Mouse (Mus musculus): ENCODE measurements at regions not wholly inside any gene's neighbourhood (a gene's known extent, or its start where the extent isn't known, plus 50 kb on each side); places are given as distances from the start of the nearest gene placed in this dataset.

DNA sequence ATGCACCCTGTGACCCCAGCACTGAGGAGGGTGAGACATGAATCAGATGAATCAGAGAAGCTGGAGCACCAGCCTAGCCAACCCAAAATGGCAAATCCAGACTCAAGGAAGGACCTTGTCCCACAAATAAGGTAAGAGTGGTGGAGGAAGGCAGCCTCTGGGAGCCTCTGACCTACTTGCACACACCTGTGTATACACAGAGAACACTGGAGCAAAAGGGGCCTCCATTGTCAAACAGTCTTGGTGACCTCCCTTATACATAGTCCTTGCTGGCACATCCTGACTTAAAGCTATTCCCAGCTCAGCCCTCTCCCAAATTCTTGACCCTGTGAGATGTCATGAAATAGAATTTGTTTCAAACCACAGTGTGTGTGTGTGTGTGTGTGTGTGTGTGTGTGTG lies 57.1 kb downstream of the Inhbb start:
- no peak for DNase-seq

DNA sequence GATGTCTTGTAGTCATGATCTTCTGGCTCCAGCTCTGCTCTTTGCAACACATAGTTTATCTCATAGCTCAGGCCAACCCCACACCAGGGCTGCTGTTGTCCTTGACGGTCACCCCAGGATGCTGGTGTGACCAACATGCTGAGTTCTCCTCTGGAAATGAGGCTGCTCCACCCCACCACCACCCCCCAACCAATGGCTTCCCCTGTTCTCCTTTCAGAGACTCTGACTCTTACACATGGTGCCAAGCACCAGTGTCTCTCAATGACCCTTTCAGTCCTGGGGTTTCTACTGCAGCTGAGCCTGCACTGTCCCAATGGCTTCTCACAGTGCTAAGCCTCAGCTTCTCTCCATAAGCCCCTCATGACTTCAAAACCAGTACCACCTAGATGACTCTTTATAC lies 64.0 kb downstream of the Inhbb start:
- no peak for DNase-seq

DNA sequence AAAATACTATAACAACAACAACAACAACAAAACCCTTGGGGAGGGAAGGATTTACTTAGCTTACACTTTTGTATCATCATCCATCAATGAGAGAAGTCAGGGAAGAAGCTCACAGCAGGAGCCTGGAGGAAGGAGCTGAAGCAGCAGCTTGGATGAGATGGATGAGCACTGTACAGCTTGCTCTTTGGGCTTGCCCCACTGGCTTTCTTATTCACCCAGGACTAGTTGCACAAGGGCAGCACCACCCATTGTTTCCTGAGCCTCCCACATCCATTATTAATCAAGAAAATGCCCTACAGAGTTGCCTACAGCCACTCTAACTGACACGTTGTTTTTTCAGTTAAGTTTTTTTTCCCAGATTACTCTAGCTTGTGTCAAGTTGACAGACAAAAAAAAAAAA lies 65.1 kb downstream of the Inhbb start:
- no peak for DNase-seq

DNA sequence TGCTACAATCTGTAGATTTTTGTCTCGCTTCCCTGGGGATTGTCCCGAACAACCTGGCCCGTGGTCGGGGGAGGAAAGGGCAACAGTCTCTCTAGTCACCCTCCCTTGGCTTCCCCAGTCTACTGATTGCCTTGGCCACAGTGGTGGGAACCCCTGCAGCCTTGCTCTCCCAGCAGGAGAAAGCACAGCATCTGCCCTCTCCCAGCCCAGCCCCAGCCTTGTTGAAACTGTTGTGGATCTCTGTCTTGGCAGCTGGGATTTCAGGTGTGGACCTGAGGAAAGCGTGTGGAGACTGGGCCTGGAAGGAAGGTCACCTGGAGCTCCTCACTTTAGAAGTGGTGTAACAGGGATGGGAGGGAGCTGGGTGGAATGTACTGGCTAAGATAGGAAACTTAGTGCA lies 66.6 kb downstream of the Inhbb start:
- DNase-seq = no peak

DNA sequence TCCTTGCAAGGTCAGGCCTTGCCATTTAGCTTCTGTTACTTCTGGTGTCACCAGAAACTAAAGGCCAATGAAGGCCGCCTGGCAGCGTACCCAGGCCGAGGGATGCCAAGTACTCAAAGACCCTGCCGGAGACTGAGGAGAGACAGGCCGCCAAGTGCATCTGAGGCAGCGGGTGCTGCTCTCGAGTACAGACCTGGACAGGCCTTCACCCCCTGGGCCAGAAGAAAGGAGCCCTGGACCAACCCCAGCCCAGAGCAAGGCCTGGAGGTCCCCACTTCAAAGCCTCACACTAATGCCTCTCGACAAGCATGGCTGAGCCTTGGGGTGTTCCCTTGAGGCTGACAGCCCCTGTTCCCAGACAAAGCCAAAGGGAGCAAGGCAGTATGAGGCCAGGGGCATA lies 70.5 kb downstream of the Inhbb start:
- DNase-seq = no peak

DNA sequence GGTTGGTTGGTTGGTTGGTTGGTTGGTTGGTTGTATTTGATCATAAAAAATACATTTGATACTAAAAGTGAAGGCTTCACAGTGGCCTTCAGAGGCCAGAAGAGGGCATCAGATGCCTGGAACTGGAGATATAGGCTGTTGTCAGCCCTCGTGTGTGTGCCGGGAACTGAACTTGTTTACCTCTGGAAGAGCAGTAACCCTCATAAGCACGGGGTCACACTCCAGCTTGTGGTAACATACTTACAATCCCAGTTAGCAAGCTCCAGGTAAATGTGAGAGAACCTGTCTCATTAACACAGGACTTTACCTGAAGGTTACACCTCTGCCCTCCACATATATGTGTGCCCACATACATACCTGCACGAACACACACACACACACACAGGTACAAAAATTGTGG lies 71.2 kb downstream of the Inhbb start:
- DNase-seq = no peak

DNA sequence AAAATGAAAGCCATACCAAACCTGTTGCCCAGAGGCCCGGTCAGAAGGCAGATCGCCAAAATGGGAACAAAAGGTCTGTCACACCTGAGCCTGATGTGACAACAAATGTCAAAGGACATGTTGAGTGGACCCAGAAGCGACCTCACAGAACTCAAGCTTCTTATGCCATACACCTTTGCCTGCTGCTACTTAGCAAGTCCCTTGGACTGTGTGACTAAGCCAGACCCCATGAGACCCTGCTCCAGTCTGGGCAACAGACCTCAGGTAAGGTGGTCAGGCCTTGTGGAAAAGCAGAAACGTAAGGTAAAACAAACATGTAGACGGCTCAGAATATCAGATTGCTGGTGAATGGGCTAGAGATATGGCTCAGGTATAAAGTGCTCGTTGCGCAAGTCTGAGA lies 71.8 kb downstream of the Inhbb start:
- no peak for DNase-seq

DNA sequence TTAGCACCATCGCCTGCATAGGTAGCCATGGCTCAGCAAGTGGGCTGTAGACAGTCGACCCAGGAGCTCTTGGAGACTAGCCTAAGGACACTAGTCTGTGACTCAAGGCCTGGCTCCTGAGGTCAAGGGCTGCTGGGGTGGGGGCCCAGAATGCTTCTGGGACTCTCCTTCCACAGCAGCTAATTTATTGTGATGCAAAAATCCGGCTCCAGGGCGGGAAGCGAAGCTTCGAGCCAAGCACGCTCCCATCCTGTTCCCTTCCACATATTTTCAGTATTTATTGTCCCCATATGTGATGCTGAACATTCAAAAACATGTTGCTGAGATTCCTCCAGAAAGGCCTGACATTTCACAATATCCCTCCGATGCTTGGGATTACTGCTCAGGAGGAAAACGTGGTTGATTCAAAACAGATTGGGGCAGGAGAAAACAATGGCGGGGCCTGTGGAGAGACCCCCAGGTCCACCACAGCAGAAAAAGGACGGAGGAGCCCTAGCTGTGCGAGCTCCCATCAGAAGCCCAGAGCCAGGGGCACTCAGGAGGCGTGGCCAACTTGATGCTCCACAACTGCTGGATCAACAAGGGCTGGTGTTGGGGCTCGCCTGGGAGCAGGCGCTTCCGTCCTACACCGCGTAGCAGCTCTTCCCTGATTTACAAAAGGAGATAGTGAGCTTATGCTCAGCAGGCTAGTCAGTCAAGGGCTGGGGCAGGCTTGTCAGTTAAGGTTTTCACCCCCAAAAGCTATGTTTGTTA lies 73.4 kb downstream of the Inhbb start:
- no peak for DNase-seq

DNA sequence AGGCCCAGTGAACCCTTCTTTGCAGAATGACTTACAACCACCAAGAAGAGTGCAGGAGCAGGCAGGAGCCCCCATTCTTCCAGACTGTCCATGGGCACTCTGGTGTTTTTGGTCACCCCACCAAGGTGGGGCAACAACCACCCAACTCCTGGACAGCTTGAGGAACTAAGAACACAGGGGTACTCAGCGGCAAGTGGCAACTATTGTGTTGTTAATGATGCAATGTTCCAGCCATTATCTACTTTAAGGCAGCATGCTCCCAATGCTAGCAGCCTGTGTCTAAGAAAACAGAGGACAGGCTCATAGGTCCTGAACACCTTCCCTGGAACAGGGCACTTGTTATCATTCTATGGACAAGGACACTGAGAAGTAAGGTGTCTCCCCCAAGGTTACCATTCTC lies 74.3 kb downstream of the Inhbb start:
- no peak for DNase-seq

DNA sequence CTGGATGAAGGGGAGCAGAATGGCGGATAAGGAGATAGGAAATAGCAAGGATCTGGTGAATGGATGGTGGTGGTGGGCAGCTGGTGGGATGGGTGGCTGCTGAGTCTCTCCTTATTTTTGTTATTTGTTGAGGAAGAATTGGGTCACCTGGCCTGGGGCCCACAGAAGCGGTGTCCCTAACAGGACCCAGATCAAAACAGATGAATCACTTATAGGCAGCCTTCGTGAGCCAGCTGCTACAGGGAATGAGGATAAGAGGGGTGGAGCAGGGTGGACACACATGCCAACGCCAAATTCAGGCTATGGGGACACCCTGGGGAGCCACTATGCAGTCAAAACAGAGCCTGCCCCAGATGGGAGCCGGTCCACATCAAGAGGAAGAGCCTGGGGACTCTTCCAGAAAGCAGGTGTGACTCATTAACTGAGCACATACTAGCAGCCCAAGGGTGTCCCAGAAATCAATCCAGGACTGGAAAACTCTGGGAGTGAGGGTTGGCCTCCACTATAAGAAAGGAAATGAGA lies 75.4 kb downstream of the Inhbb start:
- DNase-seq = no peak

DNA sequence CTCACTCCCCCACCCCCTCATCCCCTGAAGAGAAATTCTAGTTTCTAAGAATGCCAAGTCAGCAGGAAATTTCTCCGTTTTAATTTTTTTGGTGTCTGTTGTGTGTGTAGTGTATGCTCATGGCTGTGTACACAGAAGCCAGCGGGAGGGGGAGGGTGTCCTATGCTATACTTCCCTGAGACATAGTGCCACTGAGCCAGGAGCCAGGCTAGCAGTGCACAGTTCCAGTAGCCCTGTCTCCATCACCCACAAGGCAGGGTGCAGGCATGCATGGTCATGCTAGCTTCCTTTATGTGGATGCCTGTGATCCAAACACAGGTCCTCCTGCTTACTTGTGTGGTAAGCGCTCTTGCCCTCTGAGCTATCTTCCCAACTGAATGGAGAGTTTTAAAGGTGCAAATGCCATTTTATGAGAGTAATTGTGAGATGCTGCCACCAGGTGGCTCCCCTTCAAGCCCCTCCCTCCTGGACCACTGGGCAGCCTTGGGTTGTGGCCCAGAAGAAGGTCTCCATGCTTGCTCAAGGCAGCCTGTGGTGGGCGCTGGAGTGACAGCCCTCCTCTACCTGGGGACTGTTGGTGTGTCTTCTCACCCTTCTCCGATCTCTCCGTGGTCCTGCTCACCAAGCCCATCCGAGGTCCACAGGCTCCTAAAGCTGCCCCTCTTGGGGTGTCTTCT lies 76.8 kb downstream of the Inhbb start:
- no peak for DNase-seq

DNA sequence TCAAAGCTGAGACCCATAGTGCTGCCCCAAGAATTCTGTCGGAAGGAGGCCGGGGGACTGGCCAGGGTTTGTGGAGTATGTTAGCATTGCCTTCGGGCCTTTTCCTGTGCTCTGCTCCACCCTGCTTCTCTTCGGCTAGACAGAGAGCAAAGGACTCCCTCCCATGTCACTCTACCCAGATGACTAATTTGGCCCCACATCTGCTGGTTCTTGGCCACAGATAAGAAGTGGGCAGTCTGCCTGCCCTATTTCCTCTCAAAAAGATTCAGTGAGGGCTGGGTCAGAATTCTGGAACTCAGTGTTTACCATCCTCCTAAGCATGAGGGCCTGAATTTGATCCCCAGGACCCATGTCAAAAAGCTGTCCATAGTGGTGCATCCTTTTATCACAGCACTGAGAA lies 78.0 kb downstream of the Inhbb start:
- no peak for DNase-seq

DNA sequence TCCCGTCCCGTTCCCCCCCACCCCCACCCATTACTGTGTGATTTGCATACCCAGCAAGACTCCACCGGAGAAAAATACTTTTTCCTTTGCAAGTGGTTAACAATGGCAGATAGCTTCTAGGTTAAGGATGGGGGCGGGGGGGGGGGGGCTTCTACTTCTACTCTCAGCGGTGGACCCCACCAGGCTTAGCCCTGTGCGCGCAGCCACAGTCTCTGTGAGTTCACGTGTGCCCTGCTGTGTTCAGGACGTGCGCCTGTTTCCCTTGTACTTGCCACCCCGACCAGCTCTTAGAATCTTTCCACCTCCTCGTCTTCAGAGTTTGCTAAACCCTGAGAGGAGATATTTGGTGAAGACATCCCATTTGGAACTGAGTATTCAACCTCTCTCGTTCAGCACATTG lies 86.9 kb downstream of the Inhbb start:
- no peak for DNase-seq

DNA sequence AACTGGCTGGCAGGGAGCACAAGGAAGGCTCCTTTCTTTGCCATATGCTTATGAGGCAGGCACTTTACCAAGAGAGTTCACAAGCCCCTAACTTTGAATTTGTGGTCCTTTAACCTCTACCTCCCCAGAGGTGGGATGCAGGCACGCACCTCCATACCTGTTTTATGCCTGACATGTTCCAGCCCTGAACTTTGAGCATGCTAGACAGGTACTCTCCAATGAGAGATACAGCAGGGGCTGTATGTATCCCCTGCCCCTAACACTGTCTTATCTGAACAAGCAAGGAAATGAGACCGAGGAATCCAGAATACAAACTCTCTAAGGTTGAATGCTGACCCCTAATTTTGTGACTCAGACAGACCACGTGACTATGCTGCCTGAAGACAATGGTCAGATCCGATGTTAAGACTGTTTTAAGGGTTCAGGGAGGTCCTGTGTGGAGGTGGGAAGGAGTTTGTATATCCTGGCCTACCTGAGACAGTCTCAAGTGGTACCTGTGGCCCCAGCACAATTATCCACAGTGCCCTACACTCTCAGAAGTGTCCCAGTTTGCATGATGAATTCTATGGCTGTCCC lies 91.2 kb downstream of the Inhbb start:
- no peak for DNase-seq

DNA sequence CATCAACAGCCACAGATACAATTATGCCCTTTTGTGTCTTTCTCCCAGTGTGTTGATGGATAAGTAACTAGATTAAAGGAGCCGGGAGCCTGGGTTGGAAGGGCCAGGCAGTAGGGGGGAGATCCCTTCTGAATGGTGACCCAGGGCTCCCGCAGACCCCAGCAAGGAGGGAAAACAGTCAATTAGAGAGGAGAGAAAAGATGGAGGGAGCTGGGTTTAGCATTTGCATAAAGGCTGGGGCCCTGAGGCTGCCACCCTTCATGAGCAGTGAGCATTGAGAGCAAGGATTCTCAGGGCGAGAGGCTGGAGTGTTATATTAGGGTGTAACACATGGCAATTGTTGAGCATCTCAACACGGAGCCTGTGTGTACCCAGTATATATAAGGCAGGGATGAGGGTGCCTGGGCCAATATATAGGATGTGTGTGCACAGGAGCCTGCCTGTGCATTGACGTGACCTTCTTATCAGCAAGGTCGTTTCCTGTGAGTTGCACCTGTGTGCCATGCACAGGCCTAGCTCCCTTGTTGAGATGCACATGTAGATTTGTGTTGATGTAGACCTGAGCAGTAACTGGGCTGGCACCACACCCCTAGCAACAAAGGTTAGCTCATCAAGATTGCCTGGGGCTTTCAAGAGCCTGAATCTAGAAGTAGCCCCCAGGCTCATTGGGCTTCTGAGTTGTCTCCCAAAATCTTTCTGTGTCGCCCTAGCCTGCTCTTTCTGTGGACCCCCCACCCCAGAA lies 92.2 kb downstream of the Inhbb start:
- no peak for DNase-seq

DNA sequence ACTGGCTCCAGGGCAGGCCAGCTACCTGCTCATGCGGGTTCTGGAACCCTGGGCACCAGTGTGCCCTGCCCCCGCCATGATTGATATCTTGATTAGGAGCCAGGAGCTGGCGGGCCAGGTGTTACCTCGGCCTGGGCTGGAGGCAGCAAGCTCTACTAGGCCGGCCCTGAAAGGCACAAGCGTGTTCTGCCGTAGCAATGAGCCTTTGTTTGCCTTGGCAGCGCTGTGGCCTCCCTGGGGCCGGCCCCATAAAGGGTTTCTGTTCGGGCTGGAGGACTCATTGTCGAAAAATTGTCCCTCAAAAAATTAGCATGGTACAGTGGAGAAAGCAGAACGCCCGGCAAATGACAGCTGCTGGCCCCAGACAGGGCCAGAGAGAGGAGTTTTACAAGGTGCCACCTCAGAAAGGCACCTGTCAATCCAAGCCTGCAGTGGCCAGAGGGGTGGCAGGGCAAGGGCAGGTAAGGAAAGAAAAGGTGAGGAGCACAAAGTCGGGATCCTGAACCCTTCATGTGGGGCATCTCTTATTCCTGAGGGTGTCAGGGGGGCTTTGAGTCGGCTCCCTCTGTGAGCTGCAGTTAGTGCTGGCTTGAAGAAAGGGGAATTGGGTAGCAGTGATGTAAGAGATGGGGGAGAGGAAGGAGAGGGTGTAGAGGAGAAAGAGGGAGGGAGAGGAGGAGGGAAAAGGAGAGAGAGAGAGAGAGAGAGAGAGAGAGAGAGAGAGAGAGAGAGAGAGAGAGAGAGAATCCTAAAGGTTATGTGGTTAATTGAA lies 92.9 kb downstream of the Inhbb start:
- DNase-seq = peak; percentile 32

DNA sequence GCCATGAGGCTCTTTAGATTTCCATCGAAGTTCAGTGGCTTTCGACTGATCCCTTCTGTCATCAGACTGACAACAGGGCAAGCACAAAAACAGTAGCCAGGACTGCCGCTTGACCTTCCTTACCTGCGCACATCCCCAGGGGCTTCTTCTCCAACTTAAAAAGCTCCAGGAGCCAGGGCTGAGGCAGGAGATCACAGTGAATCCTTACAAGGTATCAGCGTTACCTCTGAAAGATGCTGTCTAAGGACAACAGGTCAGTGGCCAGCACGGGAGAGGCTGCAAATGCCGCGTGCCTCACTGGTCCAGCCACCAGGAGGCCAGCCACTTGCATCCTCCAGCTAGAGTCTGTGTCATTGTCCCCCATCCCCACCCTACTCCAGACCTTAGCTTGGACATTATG lies 97.5 kb downstream of the Inhbb start:
- no peak for DNase-seq

DNA sequence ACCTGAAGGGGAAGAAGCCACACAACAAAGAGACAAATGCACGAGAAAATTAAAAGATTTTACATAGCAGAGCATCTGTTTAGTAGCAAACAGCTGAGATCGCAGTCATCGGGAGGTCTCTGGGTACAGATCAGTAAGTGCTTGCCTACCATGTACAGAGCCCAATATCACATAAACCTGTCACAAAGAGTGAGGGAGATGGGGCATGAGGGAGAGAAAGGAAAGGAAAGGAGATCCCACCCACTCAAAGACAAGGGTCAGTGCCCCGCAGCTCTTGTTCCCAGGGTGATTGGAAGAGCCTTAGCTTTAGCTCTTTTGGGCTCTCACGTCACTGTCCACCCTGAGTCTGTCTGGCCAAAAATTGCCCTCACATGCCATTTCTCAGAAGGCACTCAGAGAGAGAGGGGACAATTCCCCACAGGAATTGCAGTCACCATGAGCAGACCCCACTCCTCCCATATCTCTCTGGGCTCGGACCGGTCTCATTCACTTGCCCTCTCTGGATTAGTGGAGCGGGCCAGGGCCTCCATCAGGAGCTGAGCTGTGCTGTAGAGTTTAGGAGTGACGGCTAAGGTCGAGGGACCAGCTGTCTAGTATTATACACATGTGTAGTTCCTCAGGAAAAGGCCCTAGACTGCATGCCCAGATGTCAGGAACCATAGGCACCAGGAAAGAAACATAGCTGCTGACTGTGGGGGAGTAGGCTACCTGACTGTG lies 99.6 kb downstream of the Inhbb start:
- no peak for DNase-seq

DNA sequence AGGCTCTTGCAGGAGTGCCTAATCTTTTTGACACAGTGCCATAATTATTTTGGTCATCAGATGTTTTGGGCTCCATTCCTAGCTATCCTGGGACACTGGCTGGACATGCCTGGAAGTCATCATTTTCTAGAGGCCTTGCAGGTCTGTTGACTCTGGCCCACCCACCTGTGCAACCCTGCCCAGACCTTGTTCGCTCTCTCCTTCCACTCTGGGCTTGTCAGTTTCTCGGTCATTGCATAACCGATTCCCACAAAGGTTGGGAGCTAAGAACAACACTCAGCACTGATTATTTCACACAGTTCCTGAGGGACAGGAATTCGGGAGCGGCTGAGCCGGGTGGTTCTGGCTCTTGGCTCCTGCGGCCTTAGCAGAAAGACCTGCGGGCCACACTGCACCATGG lies 100.2 kb downstream of the Inhbb start:
- no peak for DNase-seq

DNA sequence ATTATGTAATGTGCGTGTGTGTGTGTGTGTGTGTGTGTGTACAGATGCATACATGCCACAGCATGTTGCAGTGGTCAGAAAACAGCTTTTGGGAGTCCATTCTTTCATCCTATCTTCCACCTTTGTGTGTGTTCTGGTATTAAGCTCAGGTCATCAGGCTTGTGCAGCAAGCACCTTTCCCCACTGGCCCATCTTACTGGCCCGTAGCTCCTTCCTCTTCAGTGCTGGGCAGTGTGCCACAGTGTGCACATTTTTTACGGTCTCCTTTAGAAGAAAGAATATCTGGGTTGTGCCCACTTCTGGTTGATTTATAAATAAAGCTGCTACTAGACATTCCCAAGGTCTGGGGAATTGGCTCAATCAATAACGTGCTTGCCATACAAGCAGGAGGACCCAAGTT lies 105.0 kb downstream of the Inhbb start:
- DNase-seq = no peak

DNA sequence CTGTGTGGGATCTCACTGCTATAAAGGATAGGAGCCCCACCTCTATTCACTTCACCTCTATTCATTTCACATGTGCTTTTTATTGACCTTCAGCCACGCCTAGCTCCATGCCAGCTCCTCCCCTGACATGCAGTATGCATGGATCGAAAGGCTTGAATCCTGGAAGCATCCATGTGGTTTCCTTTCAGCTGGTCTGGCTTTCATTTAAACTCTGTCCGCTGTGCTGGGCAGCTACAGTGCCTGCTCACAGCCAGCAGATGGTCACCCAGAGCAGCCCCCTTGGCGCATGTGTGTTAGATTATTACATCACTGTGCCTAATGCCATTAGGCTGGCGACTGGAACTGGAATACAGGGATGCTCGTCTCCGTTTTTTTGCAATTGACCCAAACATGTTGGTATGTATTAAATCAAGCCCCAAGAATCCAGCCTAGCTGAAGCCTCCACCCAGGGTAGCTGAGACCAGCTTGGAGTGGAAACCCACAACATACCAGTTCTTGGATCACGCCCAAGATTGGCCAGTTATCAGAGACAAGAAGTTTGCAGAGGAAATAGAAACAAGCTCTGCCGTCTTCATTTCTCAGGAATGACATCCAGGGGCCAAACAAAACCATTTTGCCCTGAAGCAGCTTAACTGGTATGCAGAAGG lies 113.2 kb downstream of the Inhbb start:
- DNase-seq = no peak
